Mouse (Mus musculus): ENCODE measurements at regions not wholly inside any gene's neighbourhood (a gene's known extent, or its start where the extent isn't known, plus 50 kb on each side); places are given as distances from the start of the nearest gene placed in this dataset.

GRCm38 (mm10) chr16:69646156-69646555 is 217.4 kb downstream of the Speer2 start:
- Histone ChIP-seq H3K9me3 (no peaks in the 10 kb centered on the region), H3K4me3 (no peak overlapping the region), H3K9ac (no peak overlapping the region), H3K4me2 (no peak overlapping the region), H3K4me1 (replicated peaks) (no peaks in the 10 kb centered on the region), H3K36me3 (no peaks in the 10 kb centered on the region), H3K27me3 (no peaks in the 10 kb centered on the region), H3K27ac (replicated peaks) (no peak overlapping the region)
- WGBS: 76% methylated on average over 4 of the region's 4 CpGs
- no peak for ATAC-seq (ENCODE audit: low FRiP score, low read depth)

DNA sequence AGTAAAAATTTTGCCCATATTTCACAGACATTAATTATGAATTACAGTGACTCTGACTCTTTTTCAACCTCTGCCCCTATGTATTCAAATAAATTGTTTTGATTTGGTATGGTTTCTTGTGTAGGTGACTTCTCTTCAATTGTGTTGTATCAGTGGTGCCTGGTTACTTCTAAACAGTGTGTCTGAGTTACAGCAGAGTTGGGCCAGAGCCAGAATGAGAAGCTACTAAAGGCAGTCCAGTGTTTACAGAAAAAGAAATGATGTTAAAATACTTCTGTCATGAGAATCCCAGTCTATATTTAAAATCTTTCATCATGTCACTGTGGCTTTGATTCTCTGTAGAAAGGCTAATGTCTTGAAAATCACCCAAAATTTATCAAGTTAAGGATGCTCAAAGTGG is 255.8 kb downstream of the Speer2 start:
- no peak overlapping the region for H3K4me2 ChIP-seq
- H3K27ac ChIP-seq (replicated peaks): no peak overlapping the region
- no peaks in the 10 kb centered on the region for H3K36me3 ChIP-seq
- H3K4me1 ChIP-seq (replicated peaks): no peaks in the 10 kb centered on the region
- H3K4me3 ChIP-seq: no peak overlapping the region
- H3K9ac ChIP-seq: no peak overlapping the region
- H3K9me3 ChIP-seq: no peaks in the 10 kb centered on the region
- ATAC-seq (ENCODE audit: low FRiP score, low read depth): no peak
- no peaks in the 10 kb centered on the region for H3K27me3 ChIP-seq

DNA sequence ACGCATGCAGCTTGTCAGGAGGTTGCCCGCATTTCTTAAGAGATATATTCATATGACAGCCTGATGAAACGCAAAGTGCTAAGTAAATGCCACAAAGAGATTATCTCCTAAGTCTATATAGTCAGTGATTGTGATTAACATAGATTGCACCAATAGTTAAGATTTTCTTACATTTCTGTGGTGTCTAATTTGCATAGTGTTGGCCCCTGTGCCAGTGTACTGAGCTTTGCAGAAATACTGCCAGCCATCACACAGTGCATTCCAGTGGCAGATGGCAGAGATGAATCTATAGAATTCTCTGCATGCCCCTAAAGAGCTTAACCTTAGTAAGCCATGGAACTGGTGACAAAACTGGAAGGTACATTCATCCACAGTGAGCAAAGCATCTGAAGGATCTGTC is 262.6 kb downstream of the Speer2 start:
- H3K4me2 ChIP-seq: no peak overlapping the region
- H3K9ac ChIP-seq: no peak overlapping the region
- H3K36me3 ChIP-seq: no peaks in the 10 kb centered on the region
- H3K27me3 ChIP-seq: no peaks in the 10 kb centered on the region
- H3K4me3 ChIP-seq: no peak overlapping the region
- H3K4me1 ChIP-seq (replicated peaks): no peaks in the 10 kb centered on the region
- H3K9me3 ChIP-seq: no peaks in the 10 kb centered on the region
- H3K27ac ChIP-seq (replicated peaks): no peak overlapping the region
- 66% methylated on average over 3 of the region's 3 CpGs for WGBS
- no peak for ATAC-seq (ENCODE audit: low FRiP score, low read depth)

- 0 out of 2 replicates have a peak, but pooled peaks have one; percentile 59 for ATAC-seq (ENCODE audit: low FRiP score, low read depth)
- Histone ChIP-seq H3K4me1 (replicated peaks) (no peaks in the 10 kb centered on the region), H3K4me3 (no peak overlapping the region), H3K4me2 (no peak overlapping the region), H3K9me3 (no peaks in the 10 kb centered on the region), H3K27me3 (no peaks in the 10 kb centered on the region), H3K27ac (replicated peaks) (no peak overlapping the region), H3K36me3 (no peaks in the 10 kb centered on the region), H3K9ac (no peak overlapping the region)
Measured at GRCm38 (mm10) chr16:69577205-69577604, 286.3 kb downstream of the Speer2 start.

DNA sequence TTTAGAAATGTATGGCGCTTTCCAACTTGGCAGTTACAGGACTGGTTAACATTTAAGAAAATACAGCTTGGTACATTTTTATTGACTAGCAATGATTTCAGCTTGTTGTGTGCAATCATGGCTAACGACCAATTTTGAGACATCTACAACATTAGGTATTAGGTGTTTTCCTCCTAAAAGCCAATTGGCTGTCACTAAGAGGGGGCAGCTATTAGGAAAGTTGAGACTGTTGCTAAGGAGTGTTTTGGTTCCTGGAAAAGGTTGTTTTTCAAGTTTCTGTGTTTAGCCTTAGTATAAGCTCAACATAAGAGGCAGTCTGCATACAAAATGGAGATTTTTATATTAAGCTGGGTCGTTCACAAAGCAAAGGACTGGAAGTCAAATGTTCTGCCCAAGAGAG is 295.4 kb downstream of the Speer2 start:
- WGBS: 69% methylated on average over 3 of the region's 3 CpGs
- Histone ChIP-seq H3K4me2 (no peak overlapping the region), H3K4me1 (replicated peaks) (no peaks in the 10 kb centered on the region), H3K9me3 (no peaks in the 10 kb centered on the region), H3K36me3 (no peaks in the 10 kb centered on the region), H3K27ac (replicated peaks) (no peak overlapping the region), H3K4me3 (no peak overlapping the region), H3K27me3 (no peaks in the 10 kb centered on the region), H3K9ac (no peak overlapping the region)
- ATAC-seq (ENCODE audit: low FRiP score, low read depth): no peak; the same call in 1 of the 2 replicates

- Histone ChIP-seq H3K4me3 (no peak overlapping the region), H3K27me3 (no peaks in the 10 kb centered on the region), H3K27ac (replicated peaks) (no peak overlapping the region), H3K4me2 (no peak overlapping the region), H3K9me3 (no peaks in the 10 kb centered on the region), H3K4me1 (replicated peaks) (no peaks in the 10 kb centered on the region), H3K36me3 (no peaks in the 10 kb centered on the region), H3K9ac (no peak overlapping the region)
- whole genome bisulfite sequencing: 64% methylated on average over 2 of the region's 2 CpGs
- peak; percentile 75 for ATAC-seq (ENCODE audit: low FRiP score, low read depth)
Measured at GRCm38 (mm10) chr16:69567420-69568179, 295.9 kb downstream of the Speer2 start.
